Mouse (Mus musculus) olfactory bulb, adult 2 months (tissue): Measurements from ENCODE around the gene Aip.

Experiments
- CTCF ChIP-seq: fragments of 200-500 bp; IDR thresholded peaks from 2 replicates; pipeline ENCODE4 v1.5.1; 2012; ENCODE audit warnings: low read depth, mild to moderate bottlenecking, low read length, moderate library complexity; ENCODE audit not compliant: insufficient read depth
- POLR2A ChIP-seq: fragments of 200-500 bp; IDR thresholded peaks from 2 replicates; pipeline ENCODE4 v1.6.1; 2012; ENCODE audit warnings: mild to moderate bottlenecking, low read depth, low read length, moderate library complexity; ENCODE audit not compliant: insufficient read depth

GRCm38 (mm10) chr19:4114551-4114950 lies 11.1 kb downstream of the Aip start:
- no peak for TF ChIP-seq CTCF
- TF ChIP-seq POLR2A, result no peak
